Mouse (Mus musculus): ENCODE measurements around the gene Zfp72. TPM values are rescaled to one million over a fixed set of nuclear protein-coding genes. Genes with fewer than 3 reads are reported as not detected.

Zfp72 gene
- 3.4 TPM for polyA plus RNA-seq (2014; fragmentation: Illumina TruSeq; extraction: RNeasy Lipid Tissue Mini Kit (QIAGEN cat#74804); ENCODE audit: low read depth, low replicate concordance)

GRCm38 (mm10) chr13:74390371-74390990 is at the start of gene Zfp72:
TSS of gene Zfp72 (minus strand) at chr13:74390836.

GRCm38 (mm10) chr13:74399298-74399839 is 8.7 kb upstream of the Zfp72 start, which contains the start of gene Ftl1-ps1:
TSS of gene Ftl1-ps1 (plus strand) at chr13:74399694.

GRCm38 (mm10) chr13:74363859-74364235 is 26.8 kb downstream of the Zfp72 start, which contains the start of gene Lrrc14b:
TSS of gene Lrrc14b (minus strand) at chr13:74364005.

GRCm38 (mm10) chr13:74349566-74350434 is 40.8 kb downstream of the Zfp72 start, which contains the start of the genes Sdha and Ccdc127:
TSS of gene Sdha (minus strand) at chr13:74350280.
TSS of gene Ccdc127 (plus strand) at chr13:74350309.

Other genes starting within 250 kb of the Zfp72 start
- 45.1 TPM for gene Exoc3, start 182.1 kb downstream of the Zfp72 start, polyA plus RNA-seq (2014; fragmentation: Illumina TruSeq; extraction: RNeasy Lipid Tissue Mini Kit (QIAGEN cat#74804); ENCODE audit: low read depth, low replicate concordance)
- gene Ahrr, start 98.5 kb downstream of the Zfp72 start, polyA plus RNA-seq (2014; fragmentation: Illumina TruSeq; extraction: RNeasy Lipid Tissue Mini Kit (QIAGEN cat#74804); ENCODE audit: low read depth, low replicate concordance), result 2.6 TPM
- gene Pdcd6, start 73.3 kb downstream of the Zfp72 start, polyA plus RNA-seq (2014; fragmentation: Illumina TruSeq; extraction: RNeasy Lipid Tissue Mini Kit (QIAGEN cat#74804); ENCODE audit: low read depth, low replicate concordance), result 73.4 TPM
- 1,351 TPM for gene Sdha, start 40.6 kb downstream of the Zfp72 start, polyA plus RNA-seq (2014; fragmentation: Illumina TruSeq; extraction: RNeasy Lipid Tissue Mini Kit (QIAGEN cat#74804); ENCODE audit: low read depth, low replicate concordance)
- 32.8 TPM for gene Ccdc127, start 40.5 kb downstream of the Zfp72 start, polyA plus RNA-seq (2014; fragmentation: Illumina TruSeq; extraction: RNeasy Lipid Tissue Mini Kit (QIAGEN cat#74804); ENCODE audit: low read depth, low replicate concordance)
- gene Lrrc14b, start 26.8 kb downstream of the Zfp72 start, polyA plus RNA-seq (2014; fragmentation: Illumina TruSeq; extraction: RNeasy Lipid Tissue Mini Kit (QIAGEN cat#74804); ENCODE audit: low read depth, low replicate concordance), result 87.3 TPM
- 11.8 TPM for gene Ftl1-ps1, start 8.9 kb upstream of the Zfp72 start, polyA plus RNA-seq (2014; fragmentation: Illumina TruSeq; extraction: RNeasy Lipid Tissue Mini Kit (QIAGEN cat#74804); ENCODE audit: low read depth, low replicate concordance)
- gene Zfp825, start 103.2 kb upstream of the Zfp72 start, polyA plus RNA-seq (2014; fragmentation: Illumina TruSeq; extraction: RNeasy Lipid Tissue Mini Kit (QIAGEN cat#74804); ENCODE audit: low read depth, low replicate concordance), result 10.8 TPM
- gene Erap1, start 248.7 kb upstream of the Zfp72 start, polyA plus RNA-seq (2014; fragmentation: Illumina TruSeq; extraction: RNeasy Lipid Tissue Mini Kit (QIAGEN cat#74804); ENCODE audit: low read depth, low replicate concordance), result 19.3 TPM